Mouse (Mus musculus): Measurements from ENCODE around the gene Lama5.

- TF ChIP-seq CTCF (IDR thresholded peaks at IDR 0.05; ENCODE audit: borderline replicate concordance, insufficient read depth, low read depth, low read length) (no peak), POLR2A (IDR thresholded peaks at IDR 0.05; ENCODE audit: borderline replicate concordance, insufficient read depth, low read length) (no peak)
Measured at GRCm38 (mm10) chr2:180216921-180217320, 8.7 kb downstream of the Lama5 start.
